Mouse (Mus musculus) embryonic facial prominence, embryonic 14.5 days (tissue): ENCODE data around the gene Chuk. TPM values are rescaled to one million over a fixed set of nuclear protein-coding genes. Genes with fewer than 3 reads are reported as not detected.

Experiments
- ATAC-seq: fragments of 200-750 bp; cut with Nextera tagmentation; 2 replicates; pipeline ENCODE4 v1.8.0; 2017; ENCODE audit warnings: low read depth, moderate number of reproducible peaks, moderate TSS enrichment
- DNase-seq: peaks from one replicate; pipeline ENCODE4 v3.0.0-alpha.2; 2015; ENCODE audit warnings: low spot score
- H3K27ac ChIP-seq: fragments of 300-500 bp; sonication (generic); replicated peaks from 2 replicates; pipeline ENCODE4 v1.5.1; 2014; ENCODE audit warnings: low read depth, mild to moderate bottlenecking, low read length, moderate library complexity
- H3K27me3 ChIP-seq: fragments of 300-500 bp; sonication (generic); replicated peaks from 2 replicates; pipeline ENCODE4 v1.6.1; 2014; ENCODE audit warnings: low read length; ENCODE audit not compliant: control insufficient read depth, insufficient read depth
- H3K36me3 ChIP-seq: fragments of 300-500 bp; sonication (generic); 2 replicates; pipeline ENCODE4 v1.6.1; 2014; ENCODE audit warnings: low read length, mixed read lengths; ENCODE audit not compliant: control insufficient read depth, insufficient read depth
- H3K4me1 ChIP-seq: fragments of 300-500 bp; sonication (generic); 2 replicates; pipeline ENCODE4 v1.6.1; 2014; ENCODE audit warnings: antibody characterized with exemption, low read length; ENCODE audit not compliant: control insufficient read depth, insufficient read depth
- H3K4me2 ChIP-seq: fragments of 300-500 bp; sonication (generic); 2 replicates; pipeline ENCODE4 v1.6.1; 2014; ENCODE audit warnings: low read depth, mild to moderate bottlenecking, low read length, moderate library complexity, mixed read lengths
- H3K4me3 ChIP-seq: fragments of 300-500 bp; sonication (generic); 2 replicates; pipeline ENCODE4 v1.5.1; 2014; ENCODE audit warnings: low read depth, mild to moderate bottlenecking, low read length
- H3K9ac ChIP-seq: fragments of 300-500 bp; sonication (generic); 2 replicates; pipeline ENCODE4 v1.6.1; 2014; ENCODE audit warnings: low read depth, mild to moderate bottlenecking, low read length, moderate library complexity, mixed read lengths
- H3K9me3 ChIP-seq: fragments of 300-500 bp; sonication (generic); 2 replicates; pipeline ENCODE4 v1.6.1; 2016; ENCODE audit warnings: low read length; ENCODE audit not compliant: control insufficient read depth
- WGBS: fragments of 180-500 bp; shearing (Covaris S2); extraction: QIAGEN DNeasy Blood & Tissue Kit; methylation state at CpG from one replicate; pipeline ENCODE4 v1.1.7; 2014; 5-methylcytosine and 5-hydroxymethylcytosine counted together
- polyA plus RNA-seq: library from polyadenylated mRNA; unstranded; fragments of >200 nt; fragmentation: Nextera tagmentation; extraction: Ambion mirVana; gene quantifications from 2 replicates; pipeline ENCODE4 v1.2.1, GENCODE M21; 2014

The Chuk gene
- polyA plus RNA-seq, 1 experiment from 2014 or later, result 32.0 TPM

GRCm38 (mm10) chr19:44086278-44086677 lies 21.0 kb downstream of the Chuk start:
- no peaks in the 10 kb centered on the region for H3K9me3 ChIP-seq
- WGBS, result 74% methylated on average over 3 of the region's 3 CpGs
- no peak overlapping the region for H3K4me2 ChIP-seq
- ATAC-seq (no peak), DNase-seq (no peak)
- no peak overlapping the region for H3K4me3 ChIP-seq
- no peaks in the 10 kb centered on the region for H3K4me1 ChIP-seq
- no peak overlapping the region for H3K9ac ChIP-seq
- H3K27ac ChIP-seq, result no peak overlapping the region
- H3K27me3 ChIP-seq, result no peaks in the 10 kb centered on the region
- H3K36me3 ChIP-seq, result peaks cover 62% of the 10 kb centered on the region

GRCm38 (mm10) chr19:44080920-44081319 lies 26.4 kb downstream of the Chuk start:
- no peaks in the 10 kb centered on the region for H3K27me3 ChIP-seq
- WGBS, result 86% methylated on average over 2 of the region's 2 CpGs
- no peak overlapping the region for H3K4me2 ChIP-seq
- DNase-seq, result no peak
- H3K9ac ChIP-seq, result no peak overlapping the region
- no peaks in the 10 kb centered on the region for H3K9me3 ChIP-seq
- H3K27ac ChIP-seq, result no peak overlapping the region
- no peaks in the 10 kb centered on the region for H3K4me1 ChIP-seq
- no peak overlapping the region for H3K4me3 ChIP-seq
- H3K36me3 ChIP-seq, result peaks cover 71% of the 10 kb centered on the region
- ATAC-seq, result no peak

GRCm38 (mm10) chr19:44080023-44080422 lies 27.3 kb downstream of the Chuk start:
- ATAC-seq, result no peak
- WGBS, result 95% methylated on average over 2 of the region's 2 CpGs

GRCm38 (mm10) chr19:44077024-44077423 lies 30.3 kb downstream of the Chuk start:
- WGBS, result 81% methylated on average over 4 of the region's 4 CpGs
- H3K36me3 ChIP-seq, result peaks cover 64% of the 10 kb centered on the region
- no peak for DNase-seq
- no peaks in the 10 kb centered on the region for H3K4me1 ChIP-seq
- no peaks in the 10 kb centered on the region for H3K27me3 ChIP-seq
- no peak overlapping the region for H3K9ac ChIP-seq
- no peak overlapping the region for H3K4me2 ChIP-seq
- H3K4me3 ChIP-seq, result no peak overlapping the region
- H3K27ac ChIP-seq, result no peak overlapping the region
- no peaks in the 10 kb centered on the region for H3K9me3 ChIP-seq
- ATAC-seq, result no peak

More at GRCm38 (mm10) chr19:44080023-44080422, 27.3 kb downstream of the Chuk start:
- Histone ChIP-seq H3K4me3 (no peak overlapping the region), H3K4me1 (no peaks in the 10 kb centered on the region), H3K9me3 (no peaks in the 10 kb centered on the region), H3K36me3 (peaks cover 73% of the 10 kb centered on the region), H3K9ac (no peak overlapping the region), H3K27ac (no peak overlapping the region), H3K27me3 (no peaks in the 10 kb centered on the region), H3K4me2 (no peak overlapping the region)
- no peak for DNase-seq

- no peak overlapping the region for H3K27ac ChIP-seq
- no peaks in the 10 kb centered on the region for H3K4me1 ChIP-seq
- no peaks in the 10 kb centered on the region for H3K27me3 ChIP-seq
- no peaks in the 10 kb centered on the region for H3K9me3 ChIP-seq
- peaks cover 60% of the 10 kb centered on the region for H3K36me3 ChIP-seq
- no peak overlapping the region for H3K9ac ChIP-seq
- WGBS, result 59% methylated on average over 9 of the region's 9 CpGs
- DNase-seq (no peak), ATAC-seq (no peak)
- H3K4me2 ChIP-seq, result no peak overlapping the region
- no peak overlapping the region for H3K4me3 ChIP-seq
These were observed 30.8 kb downstream of the Chuk start for GRCm38 (mm10) chr19:44076457-44076856.

- no peaks in the 10 kb centered on the region for H3K4me1 ChIP-seq
- H3K27ac ChIP-seq, result no peak overlapping the region
- H3K27me3 ChIP-seq, result no peaks in the 10 kb centered on the region
- DNase-seq, result no peak
- H3K9me3 ChIP-seq, result no peaks in the 10 kb centered on the region
- H3K4me3 ChIP-seq, result no peak overlapping the region
- no peak overlapping the region for H3K4me2 ChIP-seq
- ATAC-seq, result no peak
- WGBS, result 72% methylated on average over 11 of the region's 11 CpGs
- H3K36me3 ChIP-seq, result peaks cover 53% of the 10 kb centered on the region
- no peak overlapping the region for H3K9ac ChIP-seq
These were observed 32.3 kb downstream of the Chuk start for GRCm38 (mm10) chr19:44074986-44075385.

- H3K27ac ChIP-seq, result no peak overlapping the region
- no peaks in the 10 kb centered on the region for H3K27me3 ChIP-seq
- H3K9me3 ChIP-seq, result no peaks in the 10 kb centered on the region
- DNase-seq (peak; percentile 2), ATAC-seq (no peak)
- peaks cover 10% of the 10 kb centered on the region; the same call in 1 of the 2 replicates for H3K4me1 ChIP-seq
- peaks cover 21% of the 10 kb centered on the region; the same call in 1 of the 2 replicates for H3K36me3 ChIP-seq
- H3K4me3 ChIP-seq, result no peak overlapping the region
- no peak overlapping the region for H3K4me2 ChIP-seq
- WGBS, result 60% methylated on average over 5 of the region's 5 CpGs
- H3K9ac ChIP-seq, result no peak overlapping the region
These were observed 36.1 kb downstream of the Chuk start for GRCm38 (mm10) chr19:44071166-44071565.

GRCm38 (mm10) chr19:44069914-44070232 lies 37.4 kb downstream of the Chuk start:
- Histone ChIP-seq H3K9ac (peak overlapping the region; percentile 76), H3K4me3 (peak overlapping the region; percentile 76), H3K4me2 (peak overlapping the region; percentile 82), H3K4me1 (peaks cover 10% of the 10 kb centered on the region; the same call in 1 of the 2 replicates), H3K9me3 (no peaks in the 10 kb centered on the region), H3K27ac (peak overlapping the region; percentile 61), H3K36me3 (peaks cover 12% of the 10 kb centered on the region; the same call in 1 of the 2 replicates), H3K27me3 (no peaks in the 10 kb centered on the region)
- DNase-seq, result no peak
- WGBS, result 6% methylated on average over 4 of the region's 4 CpGs
- no peak for ATAC-seq

GRCm38 (mm10) chr19:44069121-44069913 lies 38.0 kb downstream of the Chuk start, which contains the start of gene Erlin1:
Gene Erlin1 (minus strand): TSS chr19:44069785.
- Histone ChIP-seq H3K27me3 (no peaks in the 10 kb centered on the region), H3K9ac (peak within 1 kb of the TSS; percentile 76), H3K36me3 (peaks cover 15% of the 10 kb centered on the region; the same call in 1 of the 2 replicates), H3K4me3 (peak within 1 kb of the TSS; percentile 76), H3K9me3 (no peaks in the 10 kb centered on the region), H3K4me1 (peaks cover 10% of the 10 kb centered on the region; the same call in 1 of the 2 replicates), H3K4me2 (peak within 1 kb of the TSS; percentile 82), H3K27ac (peak within 1 kb of the TSS; percentile 61)
- under 1% methylated on average over 48 of the region's 75 CpGs for WGBS
- ATAC-seq (peak; percentile 94), DNase-seq (peak; percentile 93)
